Mouse (Mus musculus) MEL (cell line): ENCODE measurements at regions not wholly inside any gene's neighbourhood (a gene's known extent, or its start where the extent isn't known, plus 50 kb on each side); places are given as distances from the start of the nearest gene placed in this dataset.

Experiments used
- DNase-seq: peaks from one replicate; pipeline ENCODE4 v3.0.0; 2011; ENCODE audit warnings: low read depth, low spot score
- H3K27ac ChIP-seq: 2 replicates; pipeline ENCODE4 v1.5.1; 2012; ENCODE audit warnings: low read depth, mild to moderate bottlenecking, control low read depth, low read length, moderate library complexity; ENCODE audit not compliant: control insufficient read depth
- H3K27me3 ChIP-seq, 2 experiments: fragments of 150-350 bp in 1 of 2; sonication (generic) in 1 of 2; 2 replicates each; pipeline ENCODE4 v1.6.1; 2012; ENCODE audit warnings: low read length in 2 of 2, mild to moderate bottlenecking in 2 of 2, improper control_type of control experiment in 1 of 2, moderate library complexity in 1 of 2; ENCODE audit not compliant: insufficient read depth in 2 of 2, control insufficient read depth in 1 of 2
- H3K36me3 ChIP-seq, 2 experiments: 2 replicates each; pipeline ENCODE4 v1.6.1; 2012 to 2014; ENCODE audit warnings: low read length in 2 of 2, improper control_type of control experiment in 1 of 2, inconsistent platforms in 1 of 2, mild to moderate bottlenecking in 1 of 2; ENCODE audit not compliant: insufficient read depth in 2 of 2, control insufficient read depth in 1 of 2
- H3K4me1 ChIP-seq, 2 experiments: fragments of 150-350 bp in 1 of 2; sonication (generic) in 1 of 2; 2 replicates each; pipeline ENCODE4 v1.6.1; 2012; ENCODE audit warnings: low read length in 2 of 2, improper control_type of control experiment in 1 of 2, mild to moderate bottlenecking in 1 of 2; ENCODE audit not compliant: insufficient read depth in 2 of 2, control insufficient read depth in 1 of 2
- H3K4me3 ChIP-seq, 2 experiments: fragments of 150-350 bp in 1 of 2; sonication (generic) in 1 of 2; 2 replicates each; pipeline ENCODE4 v1.5.1; 2012; ENCODE audit warnings: low read depth in 2 of 2, low read length in 2 of 2, mild to moderate bottlenecking in 2 of 2, moderate library complexity in 2 of 2, control low read depth in 1 of 2, improper control_type of control experiment in 1 of 2; ENCODE audit not compliant: control insufficient read depth in 1 of 2, insufficient read depth in 1 of 2
- H3K79me2 ChIP-seq: 2 replicates; pipeline ENCODE4 v1.6.1; 2012; ENCODE audit warnings: mild to moderate bottlenecking, low read length, moderate library complexity; ENCODE audit not compliant: control insufficient read depth, poor library complexity, insufficient read depth
- H3K9ac ChIP-seq: 2 replicates; pipeline ENCODE4 v1.6.1; 2012; ENCODE audit warnings: low read depth, mild to moderate bottlenecking, control low read depth, low read length, moderate library complexity; ENCODE audit not compliant: control insufficient read depth, poor library complexity, severe bottlenecking
- H3K9me3 ChIP-seq: fragments of 150-350 bp; sonication (generic); replicated peaks from 2 replicates; pipeline ENCODE4 v1.6.1; 2012; ENCODE audit warnings: mild to moderate bottlenecking, low read length, improper control_type of control experiment, moderate library complexity; ENCODE audit not compliant: insufficient read depth
- CHD2 ChIP-seq: IDR thresholded peaks from 2 replicates; pipeline ENCODE4 v1.6.1; 2011; ENCODE audit warnings: low read length, improper control_type of control experiment
- CTCF ChIP-seq, 3 experiments: IDR thresholded peaks in 2 of 3; conservative IDR thresholded peaks in 1 of 3; 2 replicates each; pipeline ENCODE4 v1.5.1; 2011 to 2012; ENCODE audit warnings: low read length in 3 of 3, low read depth in 2 of 3, mild to moderate bottlenecking in 2 of 3, improper control_type of control experiment in 1 of 3, inconsistent platforms in 1 of 3, mixed read lengths in 1 of 3, moderate library complexity in 1 of 3; ENCODE audit not compliant: control insufficient read depth in 1 of 3, insufficient read depth in 1 of 3, poor library complexity in 1 of 3, severe bottlenecking in 1 of 3
- EP300 ChIP-seq, 2 experiments: IDR thresholded peaks; 2 replicates each; pipeline ENCODE4 v1.6.1; 2011; ENCODE audit warnings: improper control_type of control experiment in 2 of 2, low read length in 2 of 2, low read depth in 1 of 2, mild to moderate bottlenecking in 1 of 2
- ETS1 ChIP-seq: IDR thresholded peaks from 2 replicates; pipeline ENCODE4 v1.6.1; 2012; ENCODE audit warnings: low read depth, mild to moderate bottlenecking, inconsistent platforms, low read length, improper control_type of control experiment, moderate library complexity
- HCFC1 ChIP-seq: IDR thresholded peaks from 2 replicates; pipeline ENCODE4 v1.6.1; 2012; ENCODE audit warnings: low read depth, mild to moderate bottlenecking, inconsistent platforms, low read length, improper control_type of control experiment, moderate library complexity
- MAFK ChIP-seq: IDR thresholded peaks from 2 replicates; pipeline ENCODE4 v1.6.1; 2011; ENCODE audit warnings: low read depth, mild to moderate bottlenecking, low read length, improper control_type of control experiment, borderline replicate concordance
- MXI1 ChIP-seq: IDR thresholded peaks from 2 replicates; pipeline ENCODE4 v1.6.1; 2011; ENCODE audit warnings: mild to moderate bottlenecking, low read depth, low read length, improper control_type of control experiment
- MYB ChIP-seq: IDR thresholded peaks from 2 replicates; pipeline ENCODE4 v1.6.1; 2011; ENCODE audit warnings: mild to moderate bottlenecking, low read depth, low read length, improper control_type of control experiment
- NELFE ChIP-seq: IDR thresholded peaks from 2 replicates; pipeline ENCODE4 v1.6.1; 2011; ENCODE audit warnings: low read depth, low read length, improper control_type of control experiment
- POLR2A ChIP-seq, 2 experiments: IDR thresholded peaks; 2 replicates each; pipeline ENCODE4 v1.6.1; 2011 to 2012; ENCODE audit warnings: low read length in 2 of 2, mild to moderate bottlenecking in 2 of 2, control low read depth in 1 of 2, improper control_type of control experiment in 1 of 2, low read depth in 1 of 2, moderate library complexity in 1 of 2; ENCODE audit not compliant: control insufficient read depth in 1 of 2, insufficient read depth in 1 of 2, poor library complexity in 1 of 2
- POLR2AphosphoS2 ChIP-seq: IDR thresholded peaks from 2 replicates; pipeline ENCODE4 v1.6.1; 2011; ENCODE audit warnings: low read length, improper control_type of control experiment
- RAD21 ChIP-seq: IDR thresholded peaks from 2 replicates; pipeline ENCODE4 v1.6.1; 2011; ENCODE audit warnings: mild to moderate bottlenecking, low read depth, low read length, improper control_type of control experiment
- RCOR1 ChIP-seq: IDR thresholded peaks from 2 replicates; pipeline ENCODE4 v1.6.1; 2012; ENCODE audit warnings: low read depth, mild to moderate bottlenecking, inconsistent platforms, low read length, improper control_type of control experiment
- SMC3 ChIP-seq: IDR thresholded peaks from 2 replicates; pipeline ENCODE4 v1.6.1; 2011; ENCODE audit warnings: low read depth, low read length, improper control_type of control experiment
- TAL1 ChIP-seq: IDR thresholded peaks from 2 replicates; pipeline ENCODE4 v1.6.1; 2012; ENCODE audit warnings: mild to moderate bottlenecking, inconsistent platforms, low read length, moderate library complexity, mixed read lengths
- TBP ChIP-seq: IDR thresholded peaks from 2 replicates; pipeline ENCODE4 v1.8.0; 2011; ENCODE audit warnings: low read depth, low read length, improper control_type of control experiment
- UBTF ChIP-seq: IDR thresholded peaks from 2 replicates; pipeline ENCODE4 v1.6.1; 2012; ENCODE audit warnings: low read depth, mild to moderate bottlenecking, inconsistent platforms, low read length, improper control_type of control experiment, moderate library complexity, borderline replicate concordance; ENCODE audit not compliant: insufficient read depth
- USF2 ChIP-seq, 2 experiments: IDR thresholded peaks; 2 replicates each; pipeline ENCODE4 v1.6.1; 2011 to 2012; ENCODE audit warnings: improper control_type of control experiment in 2 of 2, low read length in 2 of 2, borderline replicate concordance in 1 of 2, inconsistent platforms in 1 of 2, low read depth in 1 of 2, mild to moderate bottlenecking in 1 of 2; ENCODE audit not compliant: insufficient read depth in 1 of 2
- ZC3H11A ChIP-seq: IDR thresholded peaks from 2 replicates; pipeline ENCODE4 v1.6.1; 2012; ENCODE audit warnings: low read depth, mild to moderate bottlenecking, inconsistent platforms, low read length, improper control_type of control experiment
- ZKSCAN1 ChIP-seq: IDR thresholded peaks from 2 replicates; pipeline ENCODE4 v1.6.1; 2012; ENCODE audit warnings: low read depth, mild to moderate bottlenecking, inconsistent platforms, low read length, improper control_type of control experiment, moderate library complexity

GRCm38 (mm10) chr17:82824057-82824456 is 391.0 kb upstream of the Pkdcc start:
- Histone ChIP-seq H3K4me1 (no peaks in the 10 kb centered on the region; a peak in 1 of 4 replicates), H3K9ac (no peak overlapping the region), H3K79me2 (no peaks in the 10 kb centered on the region), H3K4me3 (no peak overlapping the region), H3K36me3 (no peaks in the 10 kb centered on the region; a peak in 2 of 4 replicates), H3K27ac (no peak overlapping the region), H3K27me3 (no peaks in the 10 kb centered on the region), H3K9me3 (no peaks in the 10 kb centered on the region)
- TF ChIP-seq MXI1 (no peak), POLR2A (IDR thresholded peaks at IDR 0.05; ENCODE audit: control insufficient read depth in 1 of 2, insufficient read depth in 1 of 2, low read depth in 1 of 2, low read length in 2 of 2, poor library complexity in 1 of 2) (no peak), HCFC1 (no peak), RAD21 (no peak), ZC3H11A (no peak), RCOR1 (no peak), TBP (no peak), TAL1 (no peak), UBTF (no peak), NELFE (no peak), EP300 (IDR thresholded peaks at IDR 0.05; ENCODE audit: low read depth in 1 of 2, low read length in 2 of 2) (0 out of 4 replicates have a peak, but pooled peaks of 1 of the 2 experiments have one; percentile 6), ETS1 (0 out of 2 replicates have a peak, but pooled peaks have one; percentile 19)
- DNase-seq = peak; percentile 54

GRCm38 (mm10) chr17:82824619-82825018 is 390.5 kb upstream of the Pkdcc start:
- TF ChIP-seq POLR2A (IDR thresholded peaks at IDR 0.05; ENCODE audit: control insufficient read depth in 1 of 2, insufficient read depth in 1 of 2, low read depth in 1 of 2, low read length in 2 of 2, poor library complexity in 1 of 2) = no peak
- no peak for TF ChIP-seq NELFE
- no peak for TF ChIP-seq POLR2AphosphoS2
- TF ChIP-seq MYB = no peak
- TF ChIP-seq USF2 (IDR thresholded peaks at IDR 0.05; ENCODE audit: borderline replicate concordance in 1 of 2, insufficient read depth in 1 of 2, low read depth in 1 of 2, low read length in 2 of 2) = no peak
- H3K9me3 ChIP-seq = no peaks in the 10 kb centered on the region
- H3K4me3 ChIP-seq = no peak overlapping the region
- no peaks in the 10 kb centered on the region; a peak in 2 of 4 replicates for H3K36me3 ChIP-seq
- no peaks in the 10 kb centered on the region; a peak in 1 of 4 replicates for H3K4me1 ChIP-seq
- no peaks in the 10 kb centered on the region for H3K27me3 ChIP-seq
- no peak for DNase-seq
- H3K79me2 ChIP-seq = no peaks in the 10 kb centered on the region
- no peak overlapping the region for H3K9ac ChIP-seq
- no peak overlapping the region for H3K27ac ChIP-seq

- no peaks in the 10 kb centered on the region; a peak in 1 of 4 replicates for H3K4me1 ChIP-seq
- no peaks in the 10 kb centered on the region for H3K9me3 ChIP-seq
- no peaks in the 10 kb centered on the region for H3K79me2 ChIP-seq
- H3K27me3 ChIP-seq = no peaks in the 10 kb centered on the region
- H3K4me3 ChIP-seq = no peak overlapping the region
- peak; percentile 28 for TF ChIP-seq SMC3
- TF ChIP-seq MAFK = no peak
- TF ChIP-seq ZKSCAN1 = no peak
- TF ChIP-seq CTCF (IDR thresholded peaks at IDR 0.05 in 2 of 3, conservative IDR thresholded peaks at IDR 0.05 in 1 of 3; ENCODE audit: control insufficient read depth in 1 of 3, insufficient read depth in 1 of 3, low read depth in 2 of 3, low read length in 3 of 3, poor library complexity in 1 of 3, severe bottlenecking in 1 of 3) = 0 out of 6 replicates have a peak, but pooled peaks of 1 of the 3 experiments have one; percentile 3
- TF ChIP-seq CHD2 = no peak
- no peaks in the 10 kb centered on the region; a peak in 2 of 4 replicates for H3K36me3 ChIP-seq
- H3K9ac ChIP-seq = no peak overlapping the region
- no peak for DNase-seq
- H3K27ac ChIP-seq = no peak overlapping the region
These were observed 387.9 kb upstream of the Pkdcc start for GRCm38 (mm10) chr17:82827170-82827569.
